Mouse (Mus musculus): Measurements from ENCODE around the gene Eif1ad. TPM values are rescaled to one million over a fixed set of nuclear protein-coding genes. Genes with fewer than 3 reads are reported as not detected.
"Not testable (repeated sequence)": the region's sequence is repeated elsewhere in the genome, so short reads cannot be mapped to it uniquely, and the experiment has no call there.

Gene Eif1ad
- total RNA-seq (2022): 10 to 100 TPM; 16.3 to 18.8 (median 17.9) TPM

DNA sequence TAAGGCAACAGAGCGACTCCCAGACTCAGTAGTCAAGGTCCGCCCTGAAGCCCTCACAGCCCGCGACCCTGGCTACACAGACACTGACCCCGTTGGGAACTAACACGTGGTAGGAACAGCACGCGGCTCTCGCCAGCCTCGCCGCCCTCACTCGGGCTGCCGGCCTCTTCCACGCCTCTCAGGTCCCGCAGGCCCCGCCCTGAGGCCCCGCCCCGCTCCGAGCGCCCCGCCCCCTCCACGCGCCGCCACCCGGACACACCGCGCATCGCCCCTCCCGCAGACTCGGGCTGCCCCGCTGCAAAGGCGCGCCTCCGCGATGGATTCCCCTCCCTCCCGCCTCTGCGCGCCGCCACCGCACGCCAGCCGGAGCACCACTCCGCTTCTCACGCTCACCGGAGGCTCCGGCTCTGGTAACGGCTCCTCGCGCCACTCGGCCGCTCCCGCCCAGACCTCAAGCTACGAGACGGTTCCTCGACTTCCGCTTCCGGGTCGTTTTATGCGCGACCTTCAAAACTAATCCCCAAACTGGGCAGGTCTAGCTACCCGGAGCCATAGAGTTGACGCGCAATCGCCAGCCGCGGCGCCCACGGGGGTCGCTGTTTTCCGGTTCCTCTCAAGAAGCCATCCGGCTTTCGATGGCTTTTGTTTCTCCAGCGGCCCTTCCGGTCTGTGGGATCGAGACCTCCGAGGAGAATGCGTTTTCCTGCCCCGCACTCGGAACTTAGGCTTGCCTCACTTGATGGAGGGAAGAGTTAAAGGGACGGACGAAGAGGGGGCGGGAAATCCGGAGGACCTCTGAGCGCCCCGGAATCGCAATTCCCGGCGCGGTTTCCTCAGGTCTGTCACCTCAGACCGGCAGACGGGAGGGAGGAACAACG, at the start of gene Eif1ad:
TSS of gene Eif1ad (plus strand) at position 567 of the 878 bp plus-strand sequence.
- DNase-seq (ENCODE audit: low spot score in 2 of 2): peak; percentile 90 to 93

DNA sequence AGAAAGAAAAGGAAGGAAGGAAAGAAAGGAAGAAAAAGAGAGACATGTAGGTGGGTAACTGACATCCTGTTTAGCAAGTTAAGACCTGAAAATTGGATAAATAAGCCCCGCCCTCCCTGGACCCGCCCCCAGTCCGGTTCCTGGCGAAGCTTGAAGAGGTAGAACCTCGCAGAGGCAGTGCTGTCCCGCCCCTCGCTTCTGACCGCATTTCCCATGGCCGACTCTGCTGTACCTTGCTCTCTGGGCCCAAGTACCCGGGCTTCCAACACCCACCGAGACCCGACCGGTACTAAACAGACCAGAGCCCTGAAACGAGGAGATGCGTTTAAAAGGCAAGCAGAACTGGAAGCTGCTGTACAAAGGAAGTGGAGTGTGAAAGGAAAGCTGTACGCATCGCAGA, 42.7 kb upstream of the Eif1ad start:
- no peak for DNase-seq (ENCODE audit: low spot score in 2 of 2)

DNA sequence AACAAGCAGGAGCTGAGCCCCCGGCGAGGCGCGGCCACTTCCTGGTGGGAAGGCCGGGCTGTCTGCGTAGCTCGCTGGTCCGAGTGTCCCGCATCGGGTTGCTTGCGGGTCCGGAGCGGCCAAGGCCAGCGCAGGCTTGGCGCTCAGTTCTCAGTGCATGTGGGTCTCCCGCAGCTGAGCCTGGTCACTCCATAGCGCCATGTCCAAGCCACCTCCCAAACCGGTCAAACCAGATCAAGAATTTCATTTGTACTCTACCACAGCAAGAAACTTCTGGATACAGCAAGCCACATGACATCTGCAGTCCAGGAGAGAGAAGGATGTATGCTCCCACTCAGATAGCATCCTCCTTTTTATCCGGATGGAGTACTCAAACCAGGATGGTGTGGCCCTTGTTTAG, 38.6 kb upstream of the Eif1ad start:
- no peak for DNase-seq (ENCODE audit: low spot score in 2 of 2)

DNA sequence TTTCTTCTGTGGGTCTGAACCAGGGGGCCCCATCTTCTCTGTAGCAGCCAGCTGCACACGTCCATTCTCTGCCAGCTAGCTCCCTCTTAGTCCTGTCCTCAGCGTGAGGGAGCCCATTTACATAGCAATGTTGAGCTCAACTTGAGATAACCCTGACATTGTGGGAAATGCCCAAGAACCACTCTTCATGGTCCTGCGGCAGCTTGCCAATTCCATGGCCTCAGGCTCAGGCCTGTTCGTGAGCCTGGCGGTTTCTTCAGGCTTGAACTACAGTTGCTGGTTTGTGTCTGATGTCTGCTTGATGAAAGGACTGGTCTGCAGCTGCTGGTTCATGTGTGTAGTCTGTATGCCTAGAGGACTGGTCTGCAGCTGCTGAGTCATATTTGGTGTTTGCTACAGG, 31.8 kb upstream of the Eif1ad start:
- no peak for DNase-seq (ENCODE audit: low spot score in 2 of 2)

DNA sequence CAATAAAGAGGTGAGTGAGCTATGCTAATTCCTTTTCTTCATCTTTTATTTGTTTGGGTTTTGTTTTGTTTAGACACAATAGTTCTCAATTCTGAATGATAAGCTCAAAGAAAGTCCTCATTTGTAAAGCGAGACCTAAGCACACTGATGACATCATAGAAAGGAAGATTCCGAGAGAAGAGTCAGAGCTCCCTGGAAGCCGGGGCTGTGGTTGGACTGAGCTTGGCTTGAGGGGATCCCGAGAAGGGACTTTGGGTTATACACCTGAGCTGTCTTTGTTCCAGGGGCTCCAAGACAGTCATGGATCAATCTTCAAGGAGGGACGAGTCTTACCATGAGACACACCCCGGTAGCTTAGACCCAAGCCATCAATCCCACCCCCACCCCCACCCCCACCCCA, 31.1 kb upstream of the Eif1ad start, which contains the start of gene Catsper1:
TSS of gene Catsper1 (plus strand) at position 301 of the 400 bp plus-strand sequence.
- DNase-seq (ENCODE audit: low spot score in 2 of 2): no peak

DNA sequence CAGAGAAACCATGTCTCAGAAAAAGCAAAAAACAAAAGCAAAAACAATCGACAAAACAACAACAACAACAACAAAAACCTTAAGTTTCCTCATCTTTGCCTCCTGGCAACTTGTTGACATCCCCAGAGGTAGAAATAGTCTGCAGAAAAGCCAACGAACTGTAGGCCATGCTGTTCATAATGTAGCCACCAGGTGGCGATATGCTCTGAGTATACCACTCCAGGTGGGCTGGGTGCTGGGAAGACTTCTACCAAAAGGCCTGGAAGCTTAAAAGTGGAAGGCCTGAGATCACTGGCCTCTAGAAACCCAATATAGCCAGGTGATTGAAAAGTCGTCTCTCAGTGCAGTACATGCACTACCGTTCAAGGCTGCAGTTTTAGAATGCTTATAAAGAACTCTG, 28.6 kb upstream of the Eif1ad start:
- DNase-seq (ENCODE audit: low spot score in 2 of 2): peak; percentile 67 to 75

DNA sequence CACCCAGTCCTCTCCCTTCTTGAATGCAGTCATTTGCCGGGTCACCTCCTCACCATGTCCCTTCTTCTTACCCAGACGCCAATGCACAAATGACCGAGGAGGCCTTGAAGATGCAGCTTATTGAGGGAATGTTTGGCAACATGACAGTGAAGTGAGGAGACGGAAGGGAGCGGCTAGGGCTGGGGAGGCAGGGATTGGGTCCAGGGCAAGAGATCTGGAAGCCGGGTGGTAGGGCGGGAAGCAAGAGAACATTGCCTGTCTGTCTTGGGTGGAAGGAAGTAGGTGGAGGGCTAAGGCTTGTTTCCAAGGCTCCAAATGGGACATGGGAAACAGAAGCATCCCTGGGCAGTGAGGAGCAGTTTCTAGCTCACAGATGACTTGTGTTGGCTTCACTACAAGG, 25.2 kb upstream of the Eif1ad start:
- DNase-seq (ENCODE audit: low spot score in 2 of 2): no peak

DNA sequence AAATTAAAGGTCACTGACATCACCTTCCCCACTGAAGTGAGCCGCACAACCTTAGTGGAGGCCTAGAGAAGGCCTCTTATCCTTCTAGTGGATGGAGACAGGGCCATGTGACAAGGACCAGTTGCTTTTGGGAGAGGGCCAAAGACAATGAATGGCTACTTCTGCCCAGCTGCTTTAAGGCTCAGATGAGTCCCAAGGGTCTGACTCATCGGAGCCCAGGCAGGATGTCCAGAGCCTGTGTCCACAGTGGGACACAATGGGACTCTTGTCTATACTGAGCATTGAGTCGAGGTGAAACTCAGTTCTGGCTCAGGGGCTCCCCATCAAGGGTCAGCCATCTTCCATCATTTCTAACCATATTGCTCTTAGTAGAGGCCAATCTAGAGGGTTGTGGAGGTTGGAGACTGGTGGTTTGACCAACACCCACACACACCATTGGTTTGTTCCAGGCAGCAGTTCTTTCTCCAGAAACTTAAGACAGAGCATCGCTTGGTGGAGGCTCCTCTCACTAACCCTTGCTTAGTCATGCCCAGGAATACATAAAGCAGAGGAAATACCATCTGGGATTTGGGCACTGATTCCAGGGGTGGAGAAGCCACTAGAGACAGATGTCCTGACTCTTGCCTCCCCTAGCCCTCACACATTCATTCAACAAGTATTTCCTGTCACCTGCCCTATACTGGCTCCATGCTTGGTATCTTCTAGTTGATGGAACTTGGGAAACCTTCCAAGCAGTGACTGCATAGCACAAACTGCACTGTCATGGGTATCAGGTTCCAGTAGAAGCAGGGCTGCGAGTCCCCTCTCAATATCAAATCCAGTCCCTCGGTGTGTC, 21.0 kb upstream of the Eif1ad start:
- DNase-seq (ENCODE audit: low spot score in 2 of 2): peak; percentile 20 to 26

DNA sequence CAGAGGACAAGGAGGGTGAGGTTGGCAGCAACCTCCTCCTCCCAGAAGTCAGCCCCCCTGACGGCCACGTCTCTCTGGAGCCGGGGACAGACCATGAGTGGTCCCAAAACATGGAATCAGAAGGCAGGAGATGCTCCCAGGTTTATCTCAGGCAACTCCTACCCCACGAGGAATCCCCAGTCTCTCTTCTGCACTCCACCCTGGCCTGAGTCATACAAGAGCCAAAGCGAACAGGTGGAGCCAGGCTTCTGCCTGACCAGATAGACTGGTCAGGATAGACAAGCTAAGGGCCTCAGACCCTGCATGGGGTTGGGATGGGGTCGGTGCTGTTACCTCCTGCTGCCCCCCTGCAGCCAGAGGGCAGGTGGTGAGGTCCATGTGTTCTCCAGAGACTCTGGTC, 18.5 kb upstream of the Eif1ad start:
- no peak for DNase-seq (ENCODE audit: low spot score in 2 of 2)

DNA sequence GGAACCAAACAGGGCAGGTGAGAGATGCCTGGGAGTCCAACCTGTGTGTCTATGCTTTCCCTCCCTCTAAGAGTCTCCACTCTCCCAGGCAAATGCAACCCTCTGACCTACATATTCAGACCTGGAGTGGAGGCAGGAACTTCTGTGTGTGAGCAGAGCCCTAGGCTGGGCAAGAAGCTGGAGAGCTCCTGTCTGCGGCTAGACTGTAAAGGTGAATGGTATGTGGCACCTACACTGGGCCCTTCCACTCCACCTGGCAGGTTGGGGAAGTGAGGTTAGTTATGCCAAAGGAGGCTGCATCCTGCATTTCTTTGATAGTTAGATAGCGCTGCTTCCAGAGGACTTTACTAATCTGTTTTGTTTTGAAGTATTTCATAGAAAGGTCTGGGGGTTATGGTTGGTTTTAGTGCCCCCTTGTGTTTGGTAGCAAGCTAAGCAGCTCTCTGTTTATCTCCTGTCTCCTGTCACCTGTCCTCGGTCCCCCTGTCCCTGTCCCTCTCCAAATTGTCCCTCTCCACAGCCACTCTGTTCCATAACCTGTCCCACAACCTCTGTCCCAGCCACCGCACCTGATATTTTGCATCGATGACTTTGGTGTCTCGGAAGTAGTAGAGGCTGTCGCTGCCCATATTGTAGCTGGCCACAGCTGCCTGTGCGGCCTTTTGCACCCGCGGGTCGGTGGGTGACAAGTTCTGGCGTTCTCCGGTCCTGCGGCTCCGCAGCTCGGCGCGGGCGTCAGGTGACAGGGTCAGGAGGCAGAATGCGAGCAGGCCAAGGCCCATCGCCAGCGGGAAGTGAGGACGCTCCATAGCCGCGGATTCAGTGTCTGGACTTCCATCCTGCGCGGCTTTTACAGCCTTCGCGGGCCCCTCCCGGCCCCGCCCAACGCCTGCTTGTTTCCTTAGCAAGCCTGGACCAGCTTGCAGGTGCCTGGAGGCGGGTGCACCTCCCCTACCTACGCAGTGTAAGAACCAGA, 17.7 kb upstream of the Eif1ad start:
- DNase-seq (ENCODE audit: low spot score in 2 of 2): peak in 1 of 2 experiments; percentile 51

DNA sequence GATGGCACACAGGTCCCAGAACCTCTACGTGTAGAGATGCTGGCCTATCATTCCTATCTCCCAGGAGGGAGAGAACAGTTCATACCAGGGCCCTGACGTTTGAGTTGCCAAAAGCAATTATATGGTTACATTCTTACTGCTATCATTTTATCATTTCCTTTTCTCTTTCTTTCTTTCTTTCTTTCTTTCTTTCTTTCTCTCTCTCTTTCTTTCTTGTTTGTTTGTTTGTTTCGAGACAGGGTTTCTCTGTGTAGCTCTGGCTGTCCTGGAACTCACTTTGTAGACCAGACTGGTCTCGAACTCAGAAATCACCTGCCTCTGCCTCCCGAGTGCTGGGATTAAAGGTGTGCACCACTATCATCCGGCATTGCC, 17.1 kb upstream of the Eif1ad start, which contains the start of gene Cst6:
TSS of gene Cst6 (minus strand) at position 73 of the 372 bp plus-strand sequence.
- not testable (repeated sequence) for DNase-seq (ENCODE audit: low spot score in 2 of 2)

DNA sequence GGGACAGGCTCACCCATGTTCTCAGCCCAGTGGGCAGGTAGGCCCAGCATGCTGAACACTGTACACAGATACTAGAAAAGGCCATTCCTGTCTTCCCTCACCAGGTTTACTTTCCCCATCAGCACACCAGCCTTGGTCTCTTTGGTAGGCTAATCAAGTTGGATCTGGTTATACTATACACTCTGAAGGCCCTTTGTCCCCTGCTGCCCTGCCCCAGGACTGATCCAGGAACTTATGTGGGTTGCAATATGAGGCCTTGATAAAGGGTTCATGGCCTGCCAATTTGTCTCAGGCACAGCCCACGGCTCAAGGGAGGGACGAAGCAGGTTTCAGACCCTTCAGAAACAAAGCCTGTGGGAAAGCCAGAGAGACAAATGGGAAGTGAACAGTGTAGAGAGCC, 12.9 kb upstream of the Eif1ad start:
- DNase-seq (ENCODE audit: low spot score in 2 of 2): no peak

DNA sequence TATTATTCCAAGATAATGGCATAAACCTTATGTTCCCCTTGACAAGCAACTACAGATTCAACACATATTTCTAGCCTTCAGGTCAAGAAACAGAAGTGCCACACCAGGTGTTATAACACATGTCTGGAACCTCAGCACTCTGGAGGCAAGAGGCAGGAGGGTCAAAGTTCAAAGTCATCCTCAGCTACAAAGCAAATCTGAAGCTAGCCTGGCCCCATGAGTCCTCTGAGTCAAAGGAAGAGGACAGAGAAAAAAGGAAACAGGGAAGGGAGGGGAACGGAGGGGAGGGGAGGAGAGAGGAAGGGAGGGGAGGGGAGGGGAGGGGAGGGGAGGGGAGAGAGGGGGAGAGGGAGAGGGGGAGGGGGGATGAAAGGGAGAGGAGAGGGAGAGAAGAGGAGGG, 10.5 kb upstream of the Eif1ad start:
- no peak for DNase-seq (ENCODE audit: low spot score in 2 of 2)

DNA sequence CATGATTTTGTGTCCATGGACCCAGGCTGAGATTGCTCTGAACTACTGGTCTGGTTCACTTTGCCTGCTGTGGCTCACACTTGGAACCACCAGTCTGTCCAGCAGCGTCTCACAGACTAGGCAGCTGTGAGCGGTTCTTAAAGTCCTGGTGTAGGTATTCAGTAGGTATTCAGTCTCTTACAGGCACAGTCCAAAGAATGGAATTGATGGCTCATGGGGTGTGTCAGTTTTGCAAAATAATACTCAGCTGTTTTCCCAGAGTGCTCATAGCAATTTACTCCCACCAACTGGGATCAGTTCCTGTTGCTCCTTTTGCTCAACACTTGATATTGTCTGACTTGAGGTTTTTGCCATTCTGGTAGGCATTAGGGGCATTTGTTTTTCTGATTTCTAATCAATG, 4.4 kb upstream of the Eif1ad start:
- no peak for DNase-seq (ENCODE audit: low spot score in 2 of 2)

DNA sequence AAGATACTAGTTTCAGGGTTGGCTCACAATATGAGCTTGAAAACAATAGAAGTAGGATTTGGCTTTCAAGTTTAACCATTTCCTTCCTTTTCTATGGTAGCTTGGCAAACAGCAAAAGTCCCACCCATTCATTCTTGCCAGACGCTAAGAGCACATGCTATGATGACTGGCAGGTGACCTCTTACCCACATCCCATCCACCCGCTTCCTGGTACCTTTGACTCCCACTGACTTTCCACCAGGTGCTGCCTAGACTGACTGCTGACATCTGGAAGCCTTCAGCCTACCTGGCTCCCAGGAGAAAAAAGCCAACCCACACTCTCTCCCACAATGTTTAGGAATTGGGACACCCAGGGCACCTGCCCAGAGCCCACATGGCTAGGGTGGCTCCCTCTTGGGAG, 2.4 kb upstream of the Eif1ad start:
- DNase-seq (ENCODE audit: low spot score in 2 of 2): no peak

DNA sequence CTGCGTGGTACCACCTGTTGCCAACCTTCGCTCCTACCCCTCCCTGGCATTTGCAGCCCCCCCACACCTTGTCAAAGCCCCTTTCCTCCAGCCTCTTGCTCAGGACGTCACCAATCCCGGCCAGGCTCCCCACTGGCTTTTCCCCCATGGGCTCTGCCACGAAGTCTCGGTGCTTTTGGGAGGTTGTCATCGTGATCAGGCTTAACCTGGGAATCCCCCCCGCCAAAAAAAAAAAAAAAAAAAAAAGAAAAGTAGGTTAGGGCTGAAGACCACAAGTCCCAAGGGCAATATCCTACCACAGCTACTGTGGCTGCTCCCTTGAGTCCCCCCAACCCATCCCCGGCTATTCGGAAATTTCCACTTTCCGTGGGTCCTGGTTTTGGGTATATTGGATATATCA, 790 bp upstream of the Eif1ad start:
- DNase-seq (ENCODE audit: low spot score in 2 of 2): no peak

DNA sequence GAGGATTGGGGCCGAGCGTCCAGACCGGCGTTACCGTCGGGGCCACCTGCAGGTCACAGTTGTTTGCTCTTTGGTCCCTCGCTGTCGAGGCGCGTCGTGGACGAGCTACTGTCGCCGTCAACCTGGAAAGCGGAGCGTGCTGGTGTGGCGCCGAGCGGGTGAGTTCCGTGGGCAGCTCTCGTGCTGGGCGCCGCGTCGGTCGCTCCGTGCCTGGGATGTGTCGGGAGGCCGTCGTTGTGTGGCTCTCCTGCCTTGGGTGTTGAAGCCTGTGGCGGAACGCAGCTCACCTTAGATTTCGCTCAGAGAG, 465 bp downstream of the Eif1ad start, which contains the start of gene Banf1:
TSS of gene Banf1 (minus strand) at position 116 of the 307 bp plus-strand sequence.
- no peak for DNase-seq (ENCODE audit: low spot score in 2 of 2)

DNA sequence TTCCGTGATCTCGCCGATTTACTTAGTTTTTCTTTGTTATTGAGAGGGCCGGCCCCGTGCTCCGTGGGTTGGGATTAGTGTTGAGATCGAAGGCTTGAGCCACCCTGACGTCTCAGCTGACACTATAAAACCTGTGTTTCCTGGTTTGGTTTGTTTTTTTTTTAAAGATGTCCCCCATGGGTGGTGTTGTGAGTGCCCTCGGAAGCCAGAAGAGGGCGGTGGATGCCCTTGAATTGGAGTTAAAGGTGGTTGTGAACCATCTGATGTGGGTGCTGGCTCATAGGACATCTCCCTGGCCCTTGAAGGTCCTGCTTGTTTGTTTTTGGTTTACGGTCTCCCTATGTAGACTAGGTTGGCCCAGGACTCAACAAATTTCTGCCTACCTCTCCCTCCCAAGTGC, 914 bp downstream of the Eif1ad start:
- no peak for DNase-seq (ENCODE audit: low spot score in 2 of 2)

DNA sequence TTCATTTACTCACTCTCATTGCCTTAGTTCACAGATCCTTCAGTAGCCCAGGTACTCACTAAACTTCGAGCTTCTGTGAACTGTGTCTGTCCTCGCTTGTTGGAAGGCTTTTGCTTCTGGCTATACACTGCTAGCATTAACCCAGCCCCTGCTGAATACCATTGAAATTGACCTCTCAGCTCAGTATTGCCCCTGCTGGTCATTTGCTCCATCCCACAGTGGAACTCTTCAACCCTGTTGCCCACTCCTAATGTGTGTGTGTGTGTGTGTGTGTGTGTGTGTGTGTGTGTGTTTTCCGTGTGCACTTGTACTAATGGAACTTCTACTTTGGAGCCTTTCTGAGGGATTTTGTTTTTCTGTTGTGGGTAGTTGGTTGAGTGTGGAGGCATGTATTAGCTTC, 4.4 kb downstream of the Eif1ad start:
- DNase-seq (ENCODE audit: low spot score in 2 of 2): no peak

DNA sequence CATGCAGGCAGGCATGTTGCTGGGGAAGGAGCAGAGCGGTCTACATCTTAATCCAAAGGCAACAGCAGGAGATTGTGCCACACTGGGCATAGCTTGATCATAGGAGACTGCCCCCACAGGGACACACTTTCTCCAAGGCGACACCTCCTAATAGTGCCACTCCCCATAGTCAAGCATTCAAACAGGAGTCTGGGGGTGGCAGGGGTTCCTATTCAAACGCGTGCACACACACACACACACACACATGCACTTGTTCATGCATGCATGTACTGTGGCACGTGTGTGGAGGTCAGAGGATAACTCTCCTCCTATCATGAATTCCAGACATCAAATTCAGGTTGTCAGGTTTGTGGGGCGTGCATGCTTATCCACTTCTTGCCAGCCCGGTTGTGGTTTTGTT, 6.2 kb downstream of the Eif1ad start:
- no peak for DNase-seq (ENCODE audit: low spot score in 2 of 2)

DNA sequence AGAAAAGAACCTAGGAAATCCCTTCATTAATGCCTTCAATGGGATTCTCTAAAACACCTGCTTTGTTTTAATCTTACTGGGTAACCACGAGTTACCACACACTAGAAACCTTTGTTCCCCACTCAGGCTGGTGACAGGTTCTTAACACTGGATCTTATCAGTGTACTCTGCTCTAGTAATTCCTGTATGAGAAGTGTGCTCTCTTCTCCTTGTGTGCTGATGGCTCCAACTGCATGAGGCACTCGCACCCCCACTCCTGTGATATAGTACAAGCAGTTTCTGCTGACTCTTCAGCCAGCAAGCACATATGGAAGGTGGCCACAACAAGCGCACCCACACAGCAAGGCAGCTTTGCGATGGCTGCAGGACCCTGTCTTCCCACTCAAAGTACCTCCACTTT, 7.6 kb downstream of the Eif1ad start:
- DNase-seq (ENCODE audit: low spot score in 2 of 2): no peak
